Mouse (Mus musculus) CD4-positive naive resting alpha-beta T cell, adult 57 days (primary cell): ENCODE data around the gene Gm32687. TPM values are rescaled to one million over a fixed set of nuclear protein-coding genes. Genes with fewer than 3 reads are reported as not detected.

Experiments
- total RNA-seq: library from RNA; stranded (reverse); gene quantifications from one replicate; pipeline ENCODE4 v1.2.4, GENCODE M21; 2023

Gm32687 gene
- total RNA-seq: 3.8 TPM

DNA sequence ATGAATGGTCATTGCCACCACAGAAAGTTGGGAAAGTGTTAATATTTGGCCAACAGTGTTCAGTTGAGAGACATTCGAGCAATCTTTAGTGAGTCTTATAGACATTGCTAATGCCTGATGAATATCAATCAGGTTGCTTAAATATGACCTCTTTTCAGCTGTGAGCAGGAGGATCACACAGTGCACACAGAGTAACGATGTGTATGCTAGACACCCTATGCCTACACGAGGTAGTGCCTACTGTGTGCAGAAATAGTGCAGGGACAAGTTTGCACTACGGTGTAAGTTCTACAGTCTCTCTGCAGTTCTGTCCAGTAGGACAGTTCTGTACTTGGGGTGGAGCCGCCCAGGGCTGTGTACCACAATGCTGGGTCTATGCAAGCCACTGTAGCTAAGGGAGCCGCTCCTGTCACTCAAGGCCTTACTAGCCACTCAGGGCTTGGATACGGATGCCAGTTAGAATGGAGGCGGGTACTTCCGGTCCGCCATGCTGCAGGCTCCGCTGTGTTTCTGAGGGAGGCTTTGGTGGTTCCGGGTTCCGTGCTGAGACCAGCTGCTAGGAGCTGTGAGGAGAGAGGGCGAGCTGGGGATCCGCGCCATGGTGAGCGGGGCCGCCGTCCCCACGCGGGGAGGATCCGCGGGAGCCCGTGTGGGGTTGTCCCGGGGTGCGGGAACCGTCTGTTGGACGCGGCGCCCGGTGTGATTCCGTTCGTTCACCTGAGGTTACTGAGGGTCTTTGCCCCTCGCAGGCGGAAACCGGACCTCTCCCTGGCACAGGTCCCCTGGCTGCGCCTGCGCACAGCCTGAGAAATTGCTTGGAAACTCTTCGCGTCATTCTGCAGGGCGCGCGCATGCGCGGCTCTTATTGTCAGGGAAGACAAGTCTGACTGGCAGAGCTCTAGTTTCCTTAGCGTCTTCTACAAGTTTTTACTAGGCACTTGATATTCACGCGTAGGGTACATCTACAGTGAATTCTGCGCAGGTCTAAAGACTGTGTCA is at the start of gene Gm32687:
TSS of gene Gm32687 (plus strand) at position 526 of the 999 bp plus-strand sequence.

DNA sequence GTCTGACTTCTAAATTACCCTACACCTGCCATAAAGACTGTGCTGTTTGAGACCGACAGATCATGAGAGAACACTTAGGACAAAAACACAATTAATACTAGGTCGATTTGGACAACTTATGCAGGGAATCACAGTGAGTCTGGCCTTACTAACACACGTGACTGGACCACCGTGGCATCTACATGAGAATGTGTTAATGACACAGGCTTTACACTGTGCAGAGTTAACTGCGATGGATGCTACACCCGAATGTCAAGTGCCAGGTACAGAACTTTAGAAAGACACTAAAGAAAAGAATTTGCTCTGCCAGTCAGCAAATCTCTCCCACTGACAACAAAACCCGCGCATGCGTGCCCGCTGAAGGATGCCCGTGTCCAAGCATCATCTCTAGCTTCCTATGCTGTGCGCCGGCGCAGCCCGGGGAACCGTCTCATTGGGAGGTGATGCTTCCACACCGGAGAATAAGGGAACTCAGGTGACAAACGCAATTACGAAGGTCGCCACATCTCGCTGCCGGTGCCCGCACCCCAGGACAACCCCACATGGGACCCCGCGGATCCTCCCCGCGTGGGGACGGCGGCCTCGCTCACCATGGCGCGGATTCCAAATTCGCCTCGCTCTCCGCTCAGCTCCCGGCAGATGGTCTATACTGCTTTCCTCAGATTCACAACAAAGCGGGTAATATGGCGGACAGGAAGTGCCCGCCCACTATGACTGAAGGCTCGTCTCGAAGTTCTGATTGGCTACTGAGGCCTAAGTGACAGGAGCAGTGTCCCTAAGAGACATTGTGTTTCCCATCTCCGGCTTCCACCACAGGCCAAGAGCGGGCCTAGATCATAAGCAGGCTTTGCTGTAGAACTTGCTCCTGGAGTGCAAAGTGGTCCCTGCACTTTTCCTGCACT is 66.4 kb downstream of the Gm32687 start, which contains the start of gene Zfp781:
TSS of gene Zfp781 (minus strand) at position 639 of the 902 bp plus-strand sequence.

Other genes starting within 250 kb of the Gm32687 start
- gene Sirt6, start 236.1 kb upstream of the Gm32687 start, total RNA-seq: 23.7 TPM
- 5.9 TPM for gene Ankrd24, start 235.4 kb upstream of the Gm32687 start, total RNA-seq
- 2.1 TPM for gene Gm10778, start 214.9 kb upstream of the Gm32687 start, total RNA-seq
- gene Zfp433, start 159.1 kb upstream of the Gm32687 start, total RNA-seq: 7.8 TPM
- gene Gm3055, start 92.8 kb upstream of the Gm32687 start, total RNA-seq: 4.9 TPM
- 3.0 TPM for gene Gm4767, start 51.7 kb upstream of the Gm32687 start, total RNA-seq
- gene Zfp781, start 66.5 kb downstream of the Gm32687 start, total RNA-seq: 0.38 TPM
- gene Zfp873, start 184.2 kb downstream of the Gm32687 start, total RNA-seq: 5.8 TPM
- gene BC024063, start 219.4 kb downstream of the Gm32687 start, total RNA-seq: 5.5 TPM